Comparison of ENCODE assay signal across 8 mouse cellular contexts in the genomic region with DNA sequence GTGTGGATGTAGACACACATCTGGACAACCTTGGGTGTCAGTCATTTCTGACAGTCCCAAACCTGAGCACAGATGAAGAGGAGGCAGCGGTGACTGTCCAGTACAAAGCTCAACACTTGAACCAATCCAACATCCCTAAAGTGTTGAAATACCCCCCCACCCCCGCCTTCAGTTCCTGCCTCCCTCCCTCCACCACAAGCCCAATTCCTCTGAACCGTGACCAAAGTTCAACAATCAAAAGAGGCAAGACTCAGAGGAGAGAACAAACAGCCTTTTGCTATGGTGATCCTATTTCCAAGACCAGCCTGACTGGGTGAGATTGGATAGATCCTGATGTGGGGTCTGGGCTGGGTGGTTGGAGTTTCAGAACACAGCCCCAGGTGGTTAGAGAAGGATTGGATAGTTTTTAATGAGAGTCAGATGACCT. TPM values are rescaled to one million over a fixed set of nuclear protein-coding genes. Genes with fewer than 3 reads are reported as not detected.
DNase-seq lines count a peak whose midpoint lies in the region; ATAC-seq and TF ChIP-seq lines count a peak whose summit lies in the region.

No protein-coding gene starts in this region.

- no peak for DNase-seq in ES-E14 (ENCODE audit: low read depth, low spot score)
- DNase-seq in midbrain, embryonic 10.5 days (ENCODE audit: low spot score) = no peak
- no peak for DNase-seq in spleen, postnatal 36 days (ENCODE audit: low spot score in 2 of 2)
- DNase-seq in heart, postnatal 14 days = no peak
- no peak for DNase-seq in gastrocnemius, adult 2 months

- H3K27me3 ChIP-seq in embryonic facial prominence, embryonic 13.5 days = no peaks in the 10 kb centered on the region
- no peaks in the 10 kb centered on the region for H3K27me3 ChIP-seq in kidney, embryonic 14.5 days (ENCODE audit: control insufficient read depth, insufficient read depth, low read length)
- H3K27me3 ChIP-seq in midbrain, embryonic 10.5 days (ENCODE audit: low read depth, poor library complexity, severe bottlenecking) = peaks cover 5% of the 10 kb centered on the region

- H3K4me1 ChIP-seq in ES-E14 (ENCODE audit: control insufficient read depth in 2 of 2, insufficient read depth in 2 of 2, low read length in 2 of 2, poor library complexity in 1 of 2) = peaks cover 6 to 27% of the 10 kb centered on the region in 2 experiments; a peak in 3 of 4 replicates
- peaks cover 22% of the 10 kb centered on the region for H3K4me1 ChIP-seq in embryonic facial prominence, embryonic 13.5 days
- H3K4me1 ChIP-seq in kidney, embryonic 14.5 days (ENCODE audit: control insufficient read depth, insufficient read depth, low read length) = peaks cover 19% of the 10 kb centered on the region
- peaks cover 50% of the 10 kb centered on the region for H3K4me1 ChIP-seq in midbrain, embryonic 10.5 days

- peak overlapping the region; percentile 62; the same call in 1 of the 2 replicates for H3K27ac ChIP-seq in ES-E14 (ENCODE audit: insufficient read depth, low read depth, low read length, poor library complexity, severe bottlenecking)
- H3K27ac ChIP-seq in embryonic facial prominence, embryonic 13.5 days = 0 out of 2 replicates have a peak overlapping the region, but pooled peaks have one; percentile 5
- H3K27ac ChIP-seq in kidney, embryonic 14.5 days (ENCODE audit: low read depth, low read length) = no peak overlapping the region
- peak overlapping the region; percentile 86 for H3K27ac ChIP-seq in midbrain, embryonic 10.5 days (replicated peaks)
- no peak overlapping the region; the same call in 1 of the 2 replicates for H3K27ac ChIP-seq in gastrocnemius, adult 2 months

- no peaks in the 10 kb centered on the region for H3K36me3 ChIP-seq in ES-E14 (ENCODE audit: control insufficient read depth, insufficient read depth, low read length, poor library complexity, severe bottlenecking)
- H3K36me3 ChIP-seq in embryonic facial prominence, embryonic 13.5 days = no peaks in the 10 kb centered on the region
- H3K36me3 ChIP-seq in kidney, embryonic 14.5 days (ENCODE audit: control insufficient read depth, insufficient read depth, low read length) = no peaks in the 10 kb centered on the region
- no peaks in the 10 kb centered on the region for H3K36me3 ChIP-seq in midbrain, embryonic 10.5 days

- H3K9me3 ChIP-seq in ES-E14 (ENCODE audit: control insufficient read depth, insufficient read depth, low read depth, low read length) = no peaks in the 10 kb centered on the region
- no peaks in the 10 kb centered on the region for H3K9me3 ChIP-seq in embryonic facial prominence, embryonic 13.5 days
- H3K9me3 ChIP-seq in kidney, embryonic 14.5 days (ENCODE audit: control insufficient read depth, low read length) = no peaks in the 10 kb centered on the region
- H3K9me3 ChIP-seq in midbrain, embryonic 10.5 days (replicated peaks) = no peaks in the 10 kb centered on the region

- ATAC-seq in embryonic facial prominence, embryonic 13.5 days (ENCODE audit: insufficient number of reproducible peaks, insufficient read depth, low FRiP score, low TSS enrichment, low read depth) = peak; percentile 39; the same call in 1 of the 2 replicates
- peak; percentile 84 for ATAC-seq in kidney, embryonic 14.5 days (ENCODE audit: low FRiP score, low TSS enrichment)
- no peak for ATAC-seq in erythroblast, adult 5-6 weeks (replicated peaks; ENCODE audit: low FRiP score, poor library complexity, severe bottlenecking)

- H3K4me3 ChIP-seq in ES-E14 (ENCODE audit: insufficient read depth in 1 of 2, low read depth in 1 of 2, low read length in 2 of 2, poor library complexity in 1 of 2, severe bottlenecking in 1 of 2) = no peak overlapping the region
- no peak overlapping the region for H3K4me3 ChIP-seq in embryonic facial prominence, embryonic 13.5 days
- H3K4me3 ChIP-seq in kidney, embryonic 14.5 days (ENCODE audit: low read length) = no peak overlapping the region
- H3K4me3 ChIP-seq in midbrain, embryonic 10.5 days = peak overlapping the region; percentile 39
- no peak overlapping the region for H3K4me3 ChIP-seq in gastrocnemius, adult 2 months

- TF ChIP-seq CTCF in gastrocnemius, adult 2 months (IDR thresholded peaks at IDR 0.05) = no peak

- peak overlapping the region; percentile 54 for H3K4me2 ChIP-seq in embryonic facial prominence, embryonic 13.5 days
- H3K4me2 ChIP-seq in kidney, embryonic 14.5 days (replicated peaks; ENCODE audit: low read depth, low read length) = no peak overlapping the region

- no peak overlapping the region for H3K9ac ChIP-seq in ES-E14 (ENCODE audit: insufficient read depth, low read depth, low read length, poor library complexity, severe bottlenecking)
- no peak overlapping the region for H3K9ac ChIP-seq in embryonic facial prominence, embryonic 13.5 days
- no peak overlapping the region for H3K9ac ChIP-seq in kidney, embryonic 14.5 days (ENCODE audit: low read depth, low read length)

- intact Hi-C loops in heart, postnatal 14 days (cut with DNase I) = no loop called here
- intact Hi-C loops in gastrocnemius, adult 2 months (cut with DNase I) = no loop called here

- 10% methylated on average over 3 of the region's 3 CpGs for WGBS in embryonic facial prominence, embryonic 13.5 days
- WGBS in kidney, embryonic 14.5 days = 11% methylated on average over 3 of the region's 3 CpGs
- 7% methylated on average over 3 of the region's 3 CpGs for WGBS in midbrain, embryonic 10.5 days

- in situ Hi-C loops in ES-E14 (cut with MboI; ENCODE audit: low sequenced_read_pairs in 2 of 2, unreplicated experiment in 2 of 2) = no loop called here

TF ChIP-seq in ES-E14, 5 proteins besides CTCF, POLR2A, EP300 and RAD21:
- TF ChIP-seq ZC3H11A (IDR thresholded peaks at IDR 0.05; ENCODE audit: borderline replicate concordance, low read depth, low read length) = no peak
- no peak for TF ChIP-seq HCFC1 (IDR thresholded peaks at IDR 0.05; ENCODE audit: borderline replicate concordance, insufficient read depth, low read length)
- no peak for TF ChIP-seq ZNF384 (IDR thresholded peaks at IDR 0.05; ENCODE audit: low read depth, low read length)
- no peak for TF ChIP-seq MAFK (IDR thresholded peaks at IDR 0.05; ENCODE audit: insufficient read depth, low read depth, low read length)
- no peak for TF ChIP-seq CHD2 (IDR thresholded peaks at IDR 0.05; ENCODE audit: low read depth, low read length)

RNA-seq across cellular contexts. Expression of a gene that starts 4.5 kb away (rescaled TPM):
- total RNA-seq in ES-E14 (2012; rRNA removed) = 125 and 153 TPM in 2 replicates
- polyA plus RNA-seq in embryonic facial prominence, embryonic 13.5 days (2015; fragmentation: Nextera tagmentation; extraction: Ambion mirVana) = 75.0 and 76.5 TPM in 2 replicates
- 51.8 and 64.2 TPM in 2 replicates for polyA plus RNA-seq in kidney, embryonic 14.5 days (2014; fragmentation: Nextera tagmentation; extraction: Ambion mirVana)
- 114 and 145 TPM in 2 replicates for polyA plus RNA-seq in midbrain, embryonic 10.5 days (2016; fragmentation: Nextera tagmentation; extraction: Ambion mirVana)
- 10 to 100 TPM; 56.2 to 57.7 TPM for total RNA-seq in heart, postnatal 14 days (2021)
- 8.8 and 9.0 TPM in 2 replicates for total RNA-seq in erythroblast, adult 5-6 weeks (2015; ENCODE audit: low replicate concordance)
- 9.9 and 14.5 TPM in 2 replicates for total RNA-seq in erythroblast, adult 5-6 weeks (2017; ENCODE audit: low replicate concordance)
- 10 to 100 TPM; 31.4 to 32.7 TPM for total RNA-seq in gastrocnemius, adult 2 months (2021)

RNA-seq across cellular contexts. Expression of a gene that starts 41.9 kb away (rescaled TPM):
- 15.7 and 16.7 TPM in 2 replicates for total RNA-seq in ES-E14 (2012; rRNA removed)
- 39.5 and 46.9 TPM in 2 replicates for polyA plus RNA-seq in embryonic facial prominence, embryonic 13.5 days (2015; fragmentation: Nextera tagmentation; extraction: Ambion mirVana)
- polyA plus RNA-seq in kidney, embryonic 14.5 days (2014; fragmentation: Nextera tagmentation; extraction: Ambion mirVana) = 42.6 and 61.7 TPM in 2 replicates
- polyA plus RNA-seq in midbrain, embryonic 10.5 days (2016; fragmentation: Nextera tagmentation; extraction: Ambion mirVana) = 61.9 and 65.4 TPM in 2 replicates
- total RNA-seq in heart, postnatal 14 days (2021) = 10 to 100 TPM; 13.8 to 16.9 TPM
- 9.6 and 9.8 TPM in 2 replicates for total RNA-seq in erythroblast, adult 5-6 weeks (2015; ENCODE audit: low replicate concordance)
- 0.28 and 5.1 TPM in 2 replicates for total RNA-seq in erythroblast, adult 5-6 weeks (2017; ENCODE audit: low replicate concordance)
- total RNA-seq in gastrocnemius, adult 2 months (2021) = 10 to 100 TPM; 10.7 to 13.0 TPM

Comparison
In these comparisons a context has a peak if more than half of its experiments do, and no peak if none do; other contexts are left out.
1. H3K27ac ChIP-seq: peak in ES-E14 (single experiment), embryonic facial prominence, embryonic 13.5 days (single experiment) and midbrain, embryonic 10.5 days (single experiment); none in kidney, embryonic 14.5 days (single experiment) and gastrocnemius, adult 2 months (single experiment).